Mouse (Mus musculus) thymus, postnatal 14 days (tissue): Measurements from ENCODE around the gene Samm50.

Experiments
- DNase-seq: peaks from one replicate; pipeline ENCODE4 v3.0.0; 2021

Samm50 gene

GRCm38 (mm10) chr15:84241520-84241919 lies 49.5 kb downstream of the Samm50 start:
- DNase-seq, result no peak

- no peak for DNase-seq
These were observed 53.1 kb downstream of the Samm50 start for GRCm38 (mm10) chr15:84245104-84245503.

- no peak for DNase-seq
These were observed 54.2 kb downstream of the Samm50 start for GRCm38 (mm10) chr15:84246195-84246594.

- no peak for DNase-seq
These were observed 55.3 kb downstream of the Samm50 start for GRCm38 (mm10) chr15:84247309-84247708.

- DNase-seq, result no peak
These were observed 59.2 kb downstream of the Samm50 start for GRCm38 (mm10) chr15:84251227-84251626.

GRCm38 (mm10) chr15:84252645-84253044 lies 60.6 kb downstream of the Samm50 start:
- DNase-seq, result no peak

GRCm38 (mm10) chr15:84253757-84254156 lies 61.7 kb downstream of the Samm50 start:
- no peak for DNase-seq

GRCm38 (mm10) chr15:84254387-84254786 lies 62.3 kb downstream of the Samm50 start:
- DNase-seq, result no peak

GRCm38 (mm10) chr15:84256254-84256850 lies 64.3 kb downstream of the Samm50 start:
- DNase-seq, result no peak

GRCm38 (mm10) chr15:84256864-84257263 lies 64.8 kb downstream of the Samm50 start:
- DNase-seq, result no peak

GRCm38 (mm10) chr15:84258602-84259355 lies 66.7 kb downstream of the Samm50 start:
- no peak for DNase-seq

- peak; percentile 81 for DNase-seq
These were observed 68.2 kb downstream of the Samm50 start for GRCm38 (mm10) chr15:84260123-84260822.

GRCm38 (mm10) chr15:84262630-84263029 lies 70.6 kb downstream of the Samm50 start:
- no peak for DNase-seq

GRCm38 (mm10) chr15:84263573-84263972 lies 71.5 kb downstream of the Samm50 start:
- no peak for DNase-seq

GRCm38 (mm10) chr15:84265141-84265540 lies 73.1 kb downstream of the Samm50 start:
- no peak for DNase-seq

GRCm38 (mm10) chr15:84266290-84266689 lies 74.2 kb downstream of the Samm50 start:
- DNase-seq, result no peak
